Mouse (Mus musculus) thymus, postnatal 14 days (tissue): ENCODE data around the gene Sprr2i.

Experiments used
- DNase-seq: peaks from one replicate; pipeline ENCODE4 v3.0.0; 2021

The Sprr2i gene

GRCm38 (mm10) chr3:92407691-92408090 is at the start of gene Sprr2i:
Gene Sprr2i, plus strand, starts transcription at chr3:92407991.
- no peak for DNase-seq

GRCm38 (mm10) chr3:92361619-92362018 is 46.2 kb upstream of the Sprr2i start:
- DNase-seq = no peak

GRCm38 (mm10) chr3:92364887-92365286 is 42.9 kb upstream of the Sprr2i start, which contains the start of gene Sprr2f:
Gene Sprr2f, plus strand, starts transcription at chr3:92365187.
- DNase-seq = no peak

GRCm38 (mm10) chr3:92373613-92374012 is 34.2 kb upstream of the Sprr2i start:
- no peak for DNase-seq

GRCm38 (mm10) chr3:92385385-92385784 is 22.4 kb upstream of the Sprr2i start, which contains the start of gene Sprr2h:
Gene Sprr2h, plus strand, starts transcription at chr3:92385685.
- no peak for DNase-seq

- no peak for DNase-seq
Measured at GRCm38 (mm10) chr3:92394301-92394700, 13.5 kb upstream of the Sprr2i start.

- DNase-seq = no peak
Measured at GRCm38 (mm10) chr3:92417782-92418181, 10.0 kb downstream of the Sprr2i start, which contains the start of gene Sprr2j-ps. Gene Sprr2j-ps, plus strand, starts transcription at chr3:92418082.

GRCm38 (mm10) chr3:92429323-92429722 is 21.5 kb downstream of the Sprr2i start, which contains the start of gene Gm9774:
Gene Gm9774, minus strand, starts transcription at chr3:92429423.
- no peak for DNase-seq

GRCm38 (mm10) chr3:92432282-92432681 is 24.5 kb downstream of the Sprr2i start, which contains the start of gene Sprr2k:
Gene Sprr2k, plus strand, starts transcription at chr3:92432582.
- DNase-seq = no peak

GRCm38 (mm10) chr3:92438689-92439088 is 30.9 kb downstream of the Sprr2i start, which contains the start of gene Sprr1b:
Gene Sprr1b, minus strand, starts transcription at chr3:92438789.
- DNase-seq = no peak

- DNase-seq = no peak
Measured at GRCm38 (mm10) chr3:92440177-92440576, 32.4 kb downstream of the Sprr2i start.

- no peak for DNase-seq
Measured at GRCm38 (mm10) chr3:92455151-92455550, 47.4 kb downstream of the Sprr2i start.

- DNase-seq = no peak
Measured at GRCm38 (mm10) chr3:92458620-92459019, 50.8 kb downstream of the Sprr2i start, which contains the start of gene Sprr3. Gene Sprr3, minus strand, starts transcription at chr3:92458720.
